Mouse (Mus musculus): ENCODE data around the gene Prelp.

DNA sequence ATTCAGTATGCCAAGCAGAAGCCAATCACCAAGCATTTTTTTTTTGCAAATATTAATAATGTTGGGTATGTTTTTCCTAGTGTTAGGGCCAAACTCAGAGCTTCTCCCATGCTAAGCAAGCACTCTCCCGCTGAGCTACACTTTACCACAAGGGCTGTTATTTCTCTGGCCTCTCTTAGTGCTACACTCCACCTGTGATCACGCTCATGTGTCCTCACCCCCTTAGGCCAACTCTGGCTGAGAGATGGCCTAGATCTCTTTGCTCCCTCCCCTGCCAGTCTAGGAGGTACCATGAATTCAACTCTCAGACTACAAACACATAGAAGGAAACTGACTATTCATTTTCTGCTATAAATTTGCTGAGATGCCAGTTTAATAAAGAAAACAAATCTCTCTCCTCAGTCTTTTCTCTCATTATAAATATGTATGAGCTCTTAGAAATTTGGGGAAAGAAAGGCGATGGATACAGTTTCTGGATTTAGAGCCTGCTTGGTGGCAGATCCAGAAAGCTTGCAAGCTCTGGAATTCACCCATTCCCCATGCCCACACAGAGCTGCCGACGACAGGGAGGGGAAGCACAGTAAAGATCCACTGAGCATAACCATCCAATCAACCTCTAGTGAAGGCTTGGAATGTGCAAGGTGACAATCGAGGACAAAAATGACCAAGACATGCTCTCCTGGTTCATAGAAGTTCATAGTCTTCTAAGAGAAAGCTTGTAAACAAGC is 48.0 kb downstream of the Prelp start:
- TF ChIP-seq CTCF (IDR thresholded peaks at IDR 0.05 in 2 of 3, conservative IDR thresholded peaks at IDR 0.05 in 1 of 3; ENCODE audit: control insufficient read depth in 1 of 3, insufficient read depth in 1 of 3, low read depth in 2 of 3, low read length in 3 of 3, poor library complexity in 1 of 3, severe bottlenecking in 1 of 3) (no peak), ZKSCAN1 (IDR thresholded peaks at IDR 0.05; ENCODE audit: low read depth, low read length) (no peak), TAL1 (IDR thresholded peaks at IDR 0.05; ENCODE audit: low read length) (no peak), NELFE (IDR thresholded peaks at IDR 0.05; ENCODE audit: low read depth, low read length) (no peak)

Measured in MEL (cell line).